Mouse (Mus musculus) limb, embryonic 12.5 days (tissue): Measurements from ENCODE around the gene Alpk3. TPM values are rescaled to one million over a fixed set of nuclear protein-coding genes. Genes with fewer than 3 reads are reported as not detected.
A peak's percentile ranks its signal among the peaks of the same experiment; 100 is the strongest.
"Not testable (repeated sequence)": the region's sequence is repeated elsewhere in the genome, so short reads cannot be mapped to it uniquely, and the experiment has no call there.

Source experiments
- ATAC-seq: fragments of 200-750 bp; cut with Nextera tagmentation; 2 replicates; pipeline ENCODE4 v1.8.0; 2017; ENCODE audit warnings: low read depth, moderate TSS enrichment; ENCODE audit not compliant: insufficient number of reproducible peaks, insufficient read depth, low FRiP score, low TSS enrichment
- H3K27ac ChIP-seq: fragments of 300-500 bp; sonication (generic); 2 replicates; pipeline ENCODE4 v1.5.1; 2016; ENCODE audit warnings: mild to moderate bottlenecking, moderate library complexity
- H3K27me3 ChIP-seq: fragments of 300-500 bp; sonication (generic); 2 replicates; pipeline ENCODE4 v1.6.1; 2016; ENCODE audit warnings: mild to moderate bottlenecking, moderate library complexity
- H3K36me3 ChIP-seq: fragments of 300-500 bp; sonication (generic); 2 replicates; pipeline ENCODE4 v1.6.1; 2016; ENCODE audit warnings: mild to moderate bottlenecking, moderate library complexity
- H3K4me1 ChIP-seq: fragments of 300-500 bp; sonication (generic); replicated peaks from 2 replicates; pipeline ENCODE4 v1.6.1; 2016
- H3K4me2 ChIP-seq: fragments of 300-500 bp; sonication (generic); 2 replicates; pipeline ENCODE4 v1.6.1; 2016; ENCODE audit warnings: mild to moderate bottlenecking, moderate library complexity
- H3K4me3 ChIP-seq: fragments of 300-500 bp; sonication (generic); replicated peaks from 2 replicates; pipeline ENCODE4 v1.5.1; 2016; ENCODE audit warnings: mild to moderate bottlenecking
- H3K9ac ChIP-seq: fragments of 300-500 bp; sonication (generic); replicated peaks from 2 replicates; pipeline ENCODE4 v1.6.1; 2016; ENCODE audit warnings: mild to moderate bottlenecking, moderate library complexity
- H3K9me3 ChIP-seq: fragments of 300-500 bp; sonication (generic); 2 replicates; pipeline ENCODE4 v1.6.1; 2016; ENCODE audit warnings: mild to moderate bottlenecking, moderate library complexity
- WGBS: fragments of 180-500 bp; shearing (Covaris S2); methylation state at CpG from one replicate; pipeline ENCODE4 v1.1.7; 2016; 5-methylcytosine and 5-hydroxymethylcytosine counted together
- polyA plus RNA-seq: library from polyadenylated mRNA; unstranded; fragments of >200 nt; fragmentation: Nextera tagmentation; extraction: Ambion mirVana; gene quantifications from 2 replicates; pipeline ENCODE4 v1.2.1, GENCODE M21; 2016

The Alpk3 gene
- polyA plus RNA-seq, 1 experiment from 2014 or later: 1.3 TPM

GRCm38 (mm10) chr7:81152306-81152705 is 94.9 kb downstream of the Alpk3 start:
- Histone ChIP-seq H3K9ac (no peak overlapping the region), H3K4me2 (no peak overlapping the region), H3K36me3 (no peaks in the 10 kb centered on the region), H3K27me3 (no peaks in the 10 kb centered on the region), H3K4me1 (no peaks in the 10 kb centered on the region), H3K4me3 (no peak overlapping the region), H3K27ac (no peak overlapping the region), H3K9me3 (peaks cover 10% of the 10 kb centered on the region; the same call in 1 of the 2 replicates)
- ATAC-seq: no peak
- 93% methylated on average over 10 of the region's 10 CpGs for WGBS

GRCm38 (mm10) chr7:81152826-81153225 is 95.4 kb downstream of the Alpk3 start:
- Histone ChIP-seq H3K27me3 (no peaks in the 10 kb centered on the region), H3K4me1 (no peaks in the 10 kb centered on the region), H3K4me3 (no peak overlapping the region), H3K9me3 (peaks cover 10% of the 10 kb centered on the region; the same call in 1 of the 2 replicates), H3K9ac (no peak overlapping the region), H3K36me3 (no peaks in the 10 kb centered on the region), H3K4me2 (no peak overlapping the region), H3K27ac (no peak overlapping the region)
- no peak for ATAC-seq
- WGBS: 83% methylated on average over 7 of the region's 7 CpGs

GRCm38 (mm10) chr7:81153327-81153726 is 95.9 kb downstream of the Alpk3 start:
- Histone ChIP-seq H3K9ac (no peak overlapping the region), H3K4me1 (no peaks in the 10 kb centered on the region), H3K27ac (no peak overlapping the region), H3K4me3 (no peak overlapping the region), H3K9me3 (peaks cover 10% of the 10 kb centered on the region; the same call in 1 of the 2 replicates), H3K27me3 (no peaks in the 10 kb centered on the region), H3K4me2 (no peak overlapping the region), H3K36me3 (no peaks in the 10 kb centered on the region)
- 87% methylated on average over 6 of the region's 6 CpGs for WGBS
- ATAC-seq: no peak

GRCm38 (mm10) chr7:81154244-81154643 is 96.8 kb downstream of the Alpk3 start:
- H3K9me3 ChIP-seq, H3K4me2 ChIP-seq, H3K27me3 ChIP-seq, H3K4me1 ChIP-seq, H3K4me3 ChIP-seq, H3K36me3 ChIP-seq, H3K27ac ChIP-seq, ATAC-seq, H3K9ac ChIP-seq: not testable (repeated sequence)

- H3K4me1 ChIP-seq: no peaks in the 10 kb centered on the region
- H3K4me3 ChIP-seq: no peak overlapping the region
- no peaks in the 10 kb centered on the region for H3K27me3 ChIP-seq
- ATAC-seq: 0 out of 2 replicates have a peak, but pooled peaks have one; percentile 42
- H3K27ac ChIP-seq: no peak overlapping the region
- no peak overlapping the region for H3K4me2 ChIP-seq
- H3K9ac ChIP-seq: no peak overlapping the region
- no peaks in the 10 kb centered on the region for H3K36me3 ChIP-seq
- 4% methylated on average over 3 of the region's 3 CpGs for WGBS
- peaks cover 10% of the 10 kb centered on the region; the same call in 1 of the 2 replicates for H3K9me3 ChIP-seq
These were observed 97.6 kb downstream of the Alpk3 start for GRCm38 (mm10) chr7:81154960-81155359.

Other genes starting within 250 kb of the Alpk3 start
- gene Iqgap1, start 231.6 kb upstream of the Alpk3 start, polyA plus RNA-seq: 38.9 and 41.8 TPM in 2 replicates
- 5.1 and 6.2 TPM in 2 replicates for gene Zscan2, start 196.7 kb upstream of the Alpk3 start, polyA plus RNA-seq
- gene Wdr73, start 156.3 kb upstream of the Alpk3 start, polyA plus RNA-seq: 35.2 and 35.3 TPM in 2 replicates
- gene Nmb, start 152.5 kb upstream of the Alpk3 start, polyA plus RNA-seq: 7.6 and 9.2 TPM in 2 replicates
- 199 and 203 TPM in 2 replicates for gene Sec11a, start 109.8 kb upstream of the Alpk3 start, polyA plus RNA-seq
- 11.3 and 15.5 TPM in 2 replicates for gene Zfp592, start 63.9 kb upstream of the Alpk3 start, polyA plus RNA-seq
- not detected in 2 replicates for gene Slc28a1, start 57.2 kb downstream of the Alpk3 start, polyA plus RNA-seq
- 3.6 and 4.3 TPM in 2 replicates for gene Pde8a, start 156.0 kb downstream of the Alpk3 start, polyA plus RNA-seq